Mouse (Mus musculus): ENCODE measurements around the gene Clstn2.

Clstn2 gene

DNA sequence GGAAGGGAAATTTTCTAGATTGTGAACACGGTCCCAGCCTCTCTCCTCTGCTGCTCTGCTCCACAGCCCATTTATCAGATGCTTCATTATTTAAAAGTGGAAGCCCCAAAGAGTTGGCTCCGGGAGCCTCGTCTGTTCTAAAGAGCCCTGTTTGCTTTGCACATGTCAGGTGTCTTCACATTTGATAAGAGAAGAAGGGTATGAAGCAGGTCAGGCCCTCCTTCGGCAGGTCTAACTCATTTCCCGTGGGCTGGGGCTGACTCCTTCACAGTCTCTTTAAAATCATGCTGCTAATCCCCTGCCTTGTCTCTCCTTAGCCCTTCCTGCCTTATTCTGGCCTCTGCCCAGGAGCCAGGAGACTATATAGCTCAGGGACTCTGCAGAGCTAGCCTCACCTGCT lies 263.6 kb downstream of the Clstn2 start:
- no peak for DNase-seq

DNA sequence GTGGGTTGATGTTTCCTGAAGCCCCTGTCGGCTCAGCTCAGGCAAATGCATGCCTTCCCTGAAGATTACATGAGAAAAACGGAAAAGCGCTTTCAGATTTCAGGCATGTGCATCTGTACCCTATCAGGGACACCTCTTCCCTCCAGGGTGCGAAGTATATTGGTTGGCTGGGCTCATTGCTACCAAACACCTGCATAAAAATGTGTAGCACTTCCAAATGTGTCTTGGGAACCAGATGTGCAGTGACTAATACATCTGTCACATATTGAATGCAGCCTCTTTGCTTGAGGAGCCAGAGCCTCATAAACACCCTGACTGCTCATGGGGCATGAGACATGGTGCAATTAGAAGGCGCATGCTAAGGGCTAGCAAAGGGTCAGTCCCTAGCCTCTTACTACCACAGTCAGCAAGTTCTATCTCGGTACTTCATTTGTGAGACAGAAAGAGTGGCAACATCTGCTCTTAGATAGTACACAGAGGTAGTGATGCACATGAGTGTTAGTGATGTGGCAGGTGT lies 267.7 kb downstream of the Clstn2 start:
- no peak for DNase-seq

DNA sequence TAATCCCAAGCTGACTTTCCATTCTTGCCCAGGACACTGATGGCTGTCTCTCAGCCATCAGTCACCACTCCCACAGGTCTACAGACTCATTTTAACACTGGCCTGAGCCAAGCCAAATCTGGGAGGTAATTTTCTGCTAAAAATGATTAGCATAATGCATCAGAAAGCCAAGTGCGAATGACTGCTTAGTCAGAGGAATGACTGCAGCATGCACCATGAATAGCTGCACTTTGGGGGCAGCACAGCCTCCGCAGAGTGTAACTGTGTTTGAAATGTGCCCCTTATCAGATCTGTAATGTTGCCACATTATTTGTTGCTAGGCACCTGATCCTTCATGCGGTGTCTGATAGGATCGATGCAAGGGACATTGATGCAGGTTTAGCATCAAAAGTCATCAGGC lies 269.9 kb downstream of the Clstn2 start:
- DNase-seq: no peak

DNA sequence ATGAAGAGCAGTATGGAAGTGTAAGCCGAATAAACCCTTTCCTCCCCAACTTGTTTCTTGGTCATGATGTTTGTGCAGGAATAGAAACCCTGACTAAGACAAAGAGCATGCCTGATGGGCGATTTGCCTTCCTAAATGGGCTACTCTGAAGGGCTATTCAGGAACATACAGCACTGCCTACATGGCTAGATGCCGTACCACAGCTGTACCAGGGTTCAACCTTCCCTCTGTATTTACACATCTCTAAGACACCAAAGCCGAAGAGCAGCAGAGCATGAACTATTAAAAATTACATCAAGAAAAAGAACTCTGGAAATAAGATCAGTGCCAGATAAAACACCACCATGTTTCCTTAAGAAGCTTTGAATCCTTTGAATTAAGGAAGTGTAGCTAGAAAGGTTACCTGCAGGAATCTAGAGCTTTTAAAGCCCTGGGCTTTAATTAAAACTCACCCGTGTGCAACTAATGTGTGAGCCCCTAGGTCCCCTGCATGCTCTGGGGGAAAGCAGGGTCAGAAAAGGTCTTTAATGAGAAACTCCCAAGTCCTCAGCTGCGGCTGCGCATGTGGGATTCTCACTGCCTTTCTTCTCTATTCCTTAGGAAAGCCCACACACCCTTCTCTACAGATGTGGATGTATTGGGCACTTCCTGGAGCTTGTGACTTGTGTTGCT lies 277.2 kb downstream of the Clstn2 start:
- DNase-seq: no peak

DNA sequence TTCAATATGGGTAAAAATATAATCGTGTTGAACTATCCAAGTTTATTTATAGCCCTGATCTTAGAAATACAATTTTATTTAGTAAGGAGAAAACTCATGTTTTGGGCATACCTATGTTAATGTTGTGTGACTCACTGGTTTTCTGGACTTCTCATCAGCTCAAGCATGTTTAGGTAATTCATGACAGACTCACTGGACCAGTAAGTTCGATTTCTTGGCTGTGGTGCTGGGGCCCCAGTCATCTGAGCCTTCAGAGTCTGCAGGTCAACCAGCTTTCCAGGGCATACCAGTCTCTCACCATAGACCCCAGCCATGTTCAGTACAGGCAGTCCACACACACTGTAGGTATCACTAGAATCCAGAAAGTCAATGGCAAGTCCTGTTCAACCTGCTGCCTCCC lies 279.3 kb downstream of the Clstn2 start:
- DNase-seq: no peak

DNA sequence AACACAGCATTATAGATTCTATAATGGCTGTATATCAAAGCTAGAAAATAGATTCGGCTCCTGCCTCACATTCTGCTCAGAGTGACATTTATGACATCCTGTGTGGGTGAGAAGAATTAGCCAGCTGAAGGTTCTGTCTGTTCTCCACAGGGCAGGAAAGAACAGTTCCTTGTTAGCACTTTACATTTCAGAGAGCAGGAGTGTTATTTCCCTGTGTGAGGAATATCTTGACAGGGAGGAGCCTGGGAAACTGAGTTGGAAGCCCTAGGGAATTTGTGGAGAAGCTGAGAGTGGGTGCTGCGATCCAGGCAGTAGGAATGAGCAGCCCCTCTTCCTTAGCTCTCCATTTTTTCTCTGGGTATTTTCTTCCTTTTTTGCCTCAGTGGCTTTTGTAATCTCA lies 286.4 kb downstream of the Clstn2 start:
- DNase-seq: no peak

DNA sequence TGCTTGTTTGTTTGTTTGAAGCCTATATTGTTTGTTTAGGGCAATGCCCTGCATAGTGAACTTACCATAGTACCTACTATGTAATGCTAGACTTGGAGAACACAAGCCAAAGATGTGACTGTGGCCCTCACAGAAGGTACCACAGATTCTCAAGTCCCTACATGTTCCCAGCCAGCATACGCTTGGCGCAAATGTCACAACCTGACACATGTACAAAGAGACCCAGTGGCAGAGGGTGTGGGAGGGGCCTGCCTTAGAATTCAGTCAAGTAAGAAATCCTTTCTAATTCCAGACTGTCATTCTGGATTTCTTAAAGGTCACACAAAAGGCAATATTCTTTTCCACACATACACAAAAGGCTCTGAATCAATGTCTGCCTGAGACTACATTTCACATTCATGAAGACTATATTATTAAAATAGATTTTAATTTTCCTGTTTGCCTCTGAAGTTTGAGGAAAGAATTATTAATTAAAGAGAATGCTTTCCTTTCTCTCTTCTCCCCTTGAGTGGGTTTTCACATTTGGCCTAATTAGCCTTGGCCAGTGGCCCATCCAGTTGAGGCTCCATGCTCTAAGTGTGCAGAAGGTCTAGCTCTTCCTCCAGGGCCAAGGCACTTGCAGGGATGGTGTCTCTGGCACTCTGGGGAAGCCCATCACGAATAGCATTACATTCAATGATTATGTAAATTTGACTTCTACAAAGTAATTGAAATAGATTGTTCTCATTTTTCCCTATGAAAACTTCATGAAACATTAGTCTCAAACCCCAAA lies 305.1 kb downstream of the Clstn2 start:
- DNase-seq: no peak

DNA sequence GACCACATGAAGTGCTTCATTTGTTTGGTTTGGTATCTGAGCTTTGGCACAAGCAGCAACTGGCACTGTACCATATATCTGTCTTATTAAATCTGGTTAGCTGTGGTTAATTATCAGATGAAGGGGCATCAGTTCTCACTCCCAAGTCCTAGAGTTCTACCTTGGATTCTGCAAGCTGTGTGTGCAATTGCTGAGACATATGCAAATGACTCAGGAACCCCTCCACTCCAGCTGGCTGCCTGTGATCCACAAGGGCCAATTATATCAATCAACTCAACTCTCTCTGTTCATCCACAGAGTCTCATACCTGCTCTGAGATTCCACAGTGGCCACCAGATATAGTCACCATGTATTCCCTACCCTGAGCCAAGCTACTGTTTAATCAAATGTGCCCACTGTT lies 315.3 kb downstream of the Clstn2 start:
- DNase-seq: no peak

DNA sequence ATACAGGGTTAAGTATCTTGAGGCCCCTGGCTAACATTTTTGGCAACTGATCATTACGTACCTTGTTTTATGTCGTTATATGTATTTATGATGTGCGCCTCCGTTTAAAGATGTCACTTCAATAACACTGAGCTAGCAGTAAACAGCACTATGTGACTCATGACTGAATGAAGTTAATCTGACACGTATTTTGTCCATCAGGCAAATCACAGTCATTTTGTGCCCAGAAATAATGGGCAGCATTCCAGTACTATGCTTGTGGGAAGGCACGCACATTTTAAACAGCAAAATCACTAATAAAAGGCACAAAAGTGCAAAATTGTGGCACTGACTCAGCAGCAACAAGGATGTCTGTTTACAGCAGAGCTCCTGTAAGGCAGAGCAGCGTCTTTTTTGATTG lies 316.0 kb downstream of the Clstn2 start:
- no peak for DNase-seq

DNA sequence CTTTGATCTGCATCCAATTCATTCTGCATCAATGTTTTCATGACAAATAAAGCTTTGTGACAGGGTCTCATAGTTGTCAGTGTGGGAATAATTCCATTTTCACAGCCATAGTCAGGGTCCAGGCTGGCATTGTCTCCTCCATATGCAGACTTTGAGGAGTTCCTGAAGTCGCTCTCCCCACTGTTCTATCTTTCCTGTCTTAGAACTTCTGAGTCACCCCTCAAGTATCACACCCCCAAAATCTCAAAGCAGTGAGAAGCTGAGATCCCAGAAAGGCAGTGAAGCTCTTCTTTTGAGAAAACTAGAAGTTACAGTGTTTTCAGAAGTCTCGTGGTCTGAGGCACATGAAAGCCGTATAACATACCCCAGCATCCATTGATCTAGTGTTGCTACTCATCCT lies 320.1 kb downstream of the Clstn2 start:
- DNase-seq: no peak

DNA sequence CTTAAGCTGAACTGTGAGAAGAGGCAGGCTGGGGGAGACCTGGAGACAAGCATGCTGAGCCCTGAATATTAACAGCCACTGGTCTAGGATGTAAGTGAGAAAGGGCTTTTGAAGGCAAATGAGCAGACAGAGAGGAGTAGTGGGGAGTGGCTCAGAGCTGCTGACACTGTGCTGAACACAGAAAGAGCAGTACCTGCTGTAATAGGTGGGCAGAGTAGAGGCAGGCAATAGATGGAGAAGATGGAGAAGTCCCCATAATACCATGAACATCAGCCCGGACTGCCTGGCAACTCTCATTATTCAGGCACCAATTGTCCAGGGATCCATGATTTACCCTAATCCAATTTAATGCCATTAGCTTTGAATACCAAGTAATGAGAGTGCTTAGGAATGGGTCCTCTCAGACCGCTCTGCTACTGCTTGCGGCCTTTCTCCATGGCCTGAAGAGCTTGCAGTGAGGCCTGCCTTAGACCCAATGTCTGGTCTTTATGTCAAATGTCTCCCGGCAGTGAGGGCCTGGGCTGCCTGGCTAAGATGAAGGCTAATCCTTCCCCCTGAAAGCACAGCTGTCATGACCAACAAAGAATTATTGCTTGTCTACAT lies 329.0 kb downstream of the Clstn2 start:
- DNase-seq: no peak

DNA sequence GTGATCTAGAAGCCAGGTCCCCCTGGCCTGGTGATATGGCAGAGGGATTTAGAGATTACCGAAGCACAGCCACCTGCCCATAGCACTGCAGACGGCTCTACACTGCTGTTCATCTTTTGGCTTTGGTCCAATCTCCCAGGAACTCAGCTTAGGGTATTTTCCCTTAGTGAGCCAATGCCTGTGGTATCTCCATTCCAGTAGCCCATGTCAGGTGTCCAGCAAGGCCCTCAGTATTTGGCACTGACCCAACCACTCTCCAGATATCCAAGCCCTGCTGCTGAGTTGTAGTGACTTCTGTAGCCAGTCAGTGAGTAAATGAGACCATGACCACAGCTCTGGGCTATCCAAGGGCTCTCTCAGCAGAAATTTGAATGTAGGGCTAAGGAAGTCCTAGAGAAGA lies 330.0 kb downstream of the Clstn2 start:
- no peak for DNase-seq

DNA sequence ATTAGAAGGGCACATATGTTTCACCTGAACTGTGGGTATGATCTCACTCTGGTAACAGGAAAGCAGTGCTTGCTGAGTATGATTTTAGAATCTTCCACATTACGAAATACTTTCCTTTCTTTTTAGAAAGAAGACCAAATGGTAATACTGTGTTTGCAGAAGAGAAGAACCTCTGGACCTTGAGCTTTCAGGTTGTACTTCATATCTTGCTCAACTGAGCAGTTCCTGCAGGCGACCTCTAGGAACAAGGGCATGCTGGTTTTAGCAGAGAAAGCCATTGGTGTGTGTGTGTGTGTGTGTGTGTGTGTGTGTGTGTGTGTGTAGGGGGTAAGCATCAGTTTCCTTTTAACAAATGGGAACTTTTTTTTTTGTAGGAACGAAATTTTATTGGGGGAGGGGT lies 333.0 kb downstream of the Clstn2 start:
- no peak for DNase-seq

DNA sequence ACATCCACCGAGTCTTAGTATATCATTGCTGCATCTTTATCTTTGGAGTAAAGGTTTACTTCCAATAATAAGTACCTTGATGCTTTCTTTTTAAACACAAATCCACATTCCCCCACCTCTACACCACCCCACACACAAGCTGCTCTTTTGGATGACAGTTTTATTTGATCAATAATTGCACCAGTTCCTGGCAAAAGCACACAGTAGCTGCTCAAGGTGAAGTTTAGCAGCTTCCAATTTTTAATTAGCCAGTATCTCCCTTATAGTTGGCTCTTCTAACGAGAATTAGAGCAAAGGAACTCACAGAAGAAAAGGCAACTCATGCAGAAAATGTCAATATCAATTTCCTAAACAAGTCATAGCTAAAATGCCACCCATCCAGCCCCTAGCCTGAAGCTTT lies 334.0 kb downstream of the Clstn2 start:
- no peak for DNase-seq

DNA sequence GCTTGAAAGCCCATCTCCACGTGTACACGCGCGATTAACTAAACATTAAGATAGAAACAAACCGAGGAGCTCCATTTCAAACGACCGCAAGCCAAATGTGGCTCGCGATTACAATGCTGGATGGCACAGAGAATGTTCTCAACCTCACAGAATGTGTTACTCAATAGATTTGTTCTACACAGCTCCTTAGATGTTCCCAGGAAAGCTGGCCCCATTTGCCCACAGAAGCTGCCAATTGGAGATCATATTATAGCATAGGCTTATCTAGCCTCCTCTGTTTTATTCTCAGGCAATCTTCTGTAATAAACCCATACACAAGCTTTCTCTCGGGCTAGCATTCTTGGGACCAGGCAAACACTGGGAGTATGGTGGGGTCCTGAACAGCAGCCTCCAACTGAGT lies 334.9 kb downstream of the Clstn2 start:
- no peak for DNase-seq

DNA sequence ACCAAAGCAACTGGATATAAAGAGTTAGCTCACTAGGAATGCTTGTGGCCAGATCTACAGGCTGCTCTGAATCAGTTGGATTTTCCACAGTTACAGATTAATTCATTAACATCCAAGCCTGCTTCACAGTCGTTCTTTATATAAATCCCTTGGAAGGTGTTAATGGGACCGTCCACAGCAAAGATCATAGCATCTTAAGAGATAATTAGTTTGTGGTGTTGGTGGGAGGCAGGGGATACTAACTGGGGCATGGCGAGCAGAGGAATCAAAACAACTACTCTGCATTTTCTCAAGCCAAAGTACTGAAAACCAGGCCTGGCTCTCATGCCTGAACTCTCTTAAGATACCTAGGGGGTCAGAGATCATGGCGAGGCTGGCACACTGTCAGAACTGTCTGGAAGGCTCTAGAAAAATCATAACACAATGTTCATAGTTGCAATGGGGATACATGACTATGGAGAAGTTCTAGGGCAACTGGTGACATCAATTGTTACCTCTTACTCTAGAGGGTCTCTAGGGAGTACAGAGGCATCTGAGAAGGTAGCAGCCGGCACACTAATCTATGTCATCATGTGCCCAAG lies 336.2 kb downstream of the Clstn2 start:
- no peak for DNase-seq

DNA sequence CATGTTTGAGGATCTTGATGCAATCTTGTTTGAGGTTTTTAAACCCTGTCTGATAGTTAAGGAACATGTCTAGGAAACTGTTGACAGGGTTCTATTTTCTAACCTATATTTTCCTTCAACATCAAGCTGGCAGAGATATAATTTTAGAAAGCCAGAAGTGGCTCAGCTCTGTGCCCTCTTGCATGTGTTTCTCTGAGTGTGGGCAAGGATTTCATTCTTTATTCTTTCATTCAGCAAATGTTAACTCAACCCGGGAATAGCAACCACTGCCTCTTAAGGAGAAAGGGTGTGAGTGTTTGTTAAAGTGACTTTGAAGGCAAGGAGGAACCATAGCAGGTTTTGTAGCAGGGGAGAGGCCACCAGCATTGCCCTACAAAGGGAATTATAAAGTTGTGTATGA lies 337.7 kb downstream of the Clstn2 start:
- DNase-seq: no peak

DNA sequence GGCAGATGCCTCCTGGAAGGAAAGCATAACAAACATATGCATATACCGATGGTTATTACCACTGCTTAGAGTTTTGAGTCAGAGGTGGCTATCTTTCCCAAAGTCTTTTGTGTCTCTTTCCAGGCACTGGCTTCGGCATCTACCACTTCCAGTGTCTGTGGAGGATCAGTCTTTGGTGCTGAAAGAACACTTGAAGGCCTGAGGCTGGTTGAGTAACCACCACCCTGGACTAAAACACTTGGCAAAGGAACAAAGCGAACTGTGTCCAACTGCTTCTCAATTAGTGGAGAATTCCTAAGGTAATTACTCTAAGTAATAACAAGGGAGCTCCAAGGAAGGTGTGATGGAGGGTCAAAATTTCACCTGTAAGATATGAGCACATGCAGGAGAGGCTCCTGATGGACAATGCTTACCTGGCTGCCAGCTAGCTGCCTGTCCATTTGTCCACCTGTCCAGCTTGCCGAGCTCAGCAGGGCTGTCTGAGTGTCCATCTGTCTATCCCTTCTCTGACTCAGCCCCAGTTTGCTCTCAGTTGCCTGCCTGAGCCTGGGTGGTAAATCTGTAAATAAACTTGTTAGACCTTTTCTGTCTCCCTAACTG lies 346.1 kb downstream of the Clstn2 start:
- no peak for DNase-seq

DNA sequence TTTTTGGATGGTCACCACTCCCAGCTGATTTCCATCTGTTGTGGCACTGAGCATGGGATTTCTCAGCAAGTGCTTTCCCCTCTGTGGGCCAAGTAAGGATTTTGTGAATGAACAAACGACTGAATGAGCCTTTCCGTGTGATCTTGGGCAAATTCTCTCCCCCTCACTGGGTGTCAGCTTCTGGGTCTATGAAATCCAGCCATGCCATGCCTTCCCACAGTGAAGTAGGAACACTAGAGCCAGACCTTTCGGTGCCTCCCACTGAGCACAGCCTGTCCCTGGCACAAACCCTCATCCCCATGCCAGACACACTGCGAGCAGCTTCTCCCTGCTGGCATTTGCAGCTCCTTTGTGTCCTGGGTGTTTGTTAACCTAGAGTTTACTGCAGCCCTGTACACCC lies 347.3 kb downstream of the Clstn2 start:
- DNase-seq: no peak

DNA sequence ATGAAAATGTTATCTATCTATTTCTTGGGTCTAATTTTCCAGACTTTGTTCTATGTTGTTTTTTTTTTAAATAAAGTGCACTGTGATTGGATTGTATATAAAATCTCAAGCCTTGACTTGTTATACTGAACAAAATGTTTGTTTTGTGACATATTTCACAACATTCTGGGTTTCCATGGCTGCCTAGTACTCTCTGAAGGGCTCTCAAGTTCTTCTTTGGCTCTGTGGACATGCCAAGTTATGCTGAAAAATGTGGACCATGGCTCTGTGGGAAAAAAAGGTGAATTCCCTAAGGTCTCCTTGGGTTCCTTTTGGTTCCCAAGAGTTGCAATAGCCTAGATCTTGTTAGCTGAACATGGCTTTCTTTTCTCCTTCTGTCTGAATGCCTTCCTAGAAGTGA lies 353.1 kb downstream of the Clstn2 start:
- DNase-seq: no peak

DNA sequence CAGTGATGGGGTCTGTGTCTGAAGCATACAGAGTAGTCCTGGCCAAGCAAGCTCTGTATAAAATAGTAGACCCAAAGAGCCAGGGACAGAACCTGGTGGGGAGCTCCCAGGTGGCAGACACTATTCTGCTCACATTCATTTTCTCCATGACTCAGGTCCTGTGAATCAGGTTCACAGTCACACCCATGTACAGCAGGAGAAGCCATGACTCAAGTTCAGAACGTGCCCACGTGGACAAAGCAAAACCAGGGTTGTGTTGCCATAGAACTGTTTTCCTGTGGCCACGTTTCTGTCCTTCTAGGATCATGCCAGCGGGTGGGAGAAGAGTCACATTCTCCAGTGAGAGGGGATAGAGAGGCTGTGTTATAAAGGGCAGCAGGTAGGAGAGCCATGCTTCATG lies 353.9 kb downstream of the Clstn2 start:
- DNase-seq: no peak

DNA sequence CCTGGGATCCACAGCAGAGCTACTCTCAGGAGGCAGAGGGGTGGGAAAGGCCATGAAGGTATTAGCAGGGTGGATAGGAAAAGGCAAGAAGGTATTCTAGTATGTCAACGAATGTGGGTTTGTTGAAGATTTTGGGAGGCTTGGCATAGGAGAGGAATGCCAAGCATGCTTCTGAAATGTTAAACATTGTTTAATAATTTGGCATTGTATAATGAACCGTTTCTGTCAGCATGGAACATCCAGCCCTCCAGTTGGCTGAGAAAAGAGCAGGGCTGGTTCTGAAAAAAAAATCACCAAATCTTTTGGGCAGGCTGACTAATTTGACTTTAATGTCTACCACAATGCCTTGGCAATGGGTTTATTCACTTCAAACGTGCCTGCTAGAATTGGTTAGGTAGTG lies 355.9 kb downstream of the Clstn2 start:
- no peak for DNase-seq

DNA sequence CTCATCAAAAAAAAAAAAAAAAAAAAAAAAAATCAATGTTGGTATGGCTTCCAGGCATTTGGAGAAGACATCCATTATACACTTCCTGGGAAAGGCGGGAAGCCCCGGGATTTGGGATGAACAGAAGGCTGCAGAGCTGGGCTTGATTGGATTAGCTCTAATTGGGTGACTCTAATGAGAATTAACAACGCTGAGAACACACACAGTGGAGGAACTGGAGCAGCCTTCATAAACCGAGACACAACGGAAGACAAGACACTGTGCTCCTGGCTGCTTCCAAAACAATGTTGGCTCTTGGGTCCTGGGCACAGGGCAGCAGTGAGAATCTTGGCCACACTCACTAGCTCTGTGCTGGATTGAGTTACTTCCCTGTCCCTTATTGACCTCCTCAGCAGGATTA lies 360.3 kb downstream of the Clstn2 start:
- no peak for DNase-seq

Measured in liver (tissue).